In genomic region chr16:70178975-70179374, GRCm38 (mm10) we compare ENCODE assay signal across 23 mouse cellular contexts.
"Had no signal": no experiment of that assay in that cellular context is flagged by ENCODE, and none has a peak within 500 bp of the region (broad histone marks: within the 10 kb centered on the region; RNA-seq: fewer than 3 reads in every experiment).

No protein-coding gene starts in this region.

- H3K4me3 ChIP-seq: kidney, embryonic 15.5 days; limb, embryonic 10.5 days; limb, embryonic 13.5 days; liver, embryonic 12.5 days; liver, embryonic 15.5 days; lung, embryonic 15.5 days; megakaryocyte, embryonic 14.5 days; midbrain, embryonic 10.5 days; midbrain, embryonic 13.5 days; myocyte; neural tube, embryonic 13.5 days; stomach, embryonic 15.5 days had no signal

- H3K4me2 ChIP-seq: kidney, embryonic 15.5 days; limb, embryonic 13.5 days; liver, embryonic 12.5 days; liver, embryonic 15.5 days; lung, embryonic 15.5 days; midbrain, embryonic 13.5 days; neural tube, embryonic 13.5 days; stomach, embryonic 15.5 days had no signal

- H3K27me3 ChIP-seq: kidney, embryonic 15.5 days; limb, embryonic 13.5 days; liver, embryonic 12.5 days; liver, embryonic 15.5 days; lung, embryonic 15.5 days; megakaryocyte, embryonic 14.5 days; midbrain, embryonic 13.5 days; neural tube, embryonic 13.5 days; stomach, embryonic 15.5 days had no signal

- DNase-seq: kidney, postnatal 10 days; kidney, postnatal 36 days; liver; lung, adult 18-20 months; lung, postnatal 10 days; lung, postnatal 36 days; retina, postnatal 1 day; right cerebral cortex, postnatal 25 days; spleen, adult 18-20 months; thymus, postnatal 25 days had no signal

- H3K9me3 ChIP-seq: kidney, embryonic 15.5 days; limb, embryonic 10.5 days; limb, embryonic 13.5 days; liver, embryonic 12.5 days; liver, embryonic 15.5 days; lung, embryonic 15.5 days; midbrain, embryonic 10.5 days; midbrain, embryonic 13.5 days; neural tube, embryonic 13.5 days; stomach, embryonic 15.5 days had no signal

- H3K4me1 ChIP-seq: limb, embryonic 13.5 days; liver, embryonic 12.5 days; liver, embryonic 15.5 days; lung, embryonic 15.5 days; megakaryocyte, embryonic 14.5 days; midbrain, embryonic 10.5 days; midbrain, embryonic 13.5 days; neural tube, embryonic 13.5 days; stomach, embryonic 15.5 days had no signal

- H3K27ac ChIP-seq: kidney, embryonic 15.5 days; limb, embryonic 10.5 days; limb, embryonic 13.5 days; liver, embryonic 12.5 days; liver, embryonic 15.5 days; lung, embryonic 15.5 days; midbrain, embryonic 10.5 days; midbrain, embryonic 13.5 days; neural tube, embryonic 13.5 days; stomach, embryonic 15.5 days had no signal

- ATAC-seq: liver, embryonic 12.5 days; midbrain, embryonic 13.5 days; midbrain, embryonic 16.5 days had no signal

- H3K9ac ChIP-seq: kidney, embryonic 15.5 days; limb, embryonic 13.5 days; liver, embryonic 12.5 days; liver, embryonic 15.5 days; lung, embryonic 15.5 days; midbrain, embryonic 13.5 days; neural tube, embryonic 13.5 days; stomach, embryonic 15.5 days had no signal

- H3K36me3 ChIP-seq: kidney, embryonic 15.5 days; limb, embryonic 10.5 days; limb, embryonic 13.5 days; liver, embryonic 12.5 days; liver, embryonic 15.5 days; lung, embryonic 15.5 days; midbrain, embryonic 10.5 days; midbrain, embryonic 13.5 days; neural tube, embryonic 13.5 days; stomach, embryonic 15.5 days had no signal
